Mouse (Mus musculus) E14TG2a.4 (cell line): ENCODE results near the gene Fam3b.

Experiments
- H3K27me3 ChIP-seq: 2 replicates; pipeline ENCODE4 v1.6.1; 2014; ENCODE audit warnings: low read length, control low read depth; ENCODE audit not compliant: insufficient read depth
- H3K36me3 ChIP-seq: 2 replicates; pipeline ENCODE4 v1.6.1; 2014; ENCODE audit warnings: low read length, control low read depth; ENCODE audit not compliant: insufficient read depth
- H3K4me1 ChIP-seq: replicated peaks from 2 replicates; pipeline ENCODE4 v1.6.1; 2014; ENCODE audit warnings: low read depth, low read length, control low read depth
- H3K4me3 ChIP-seq: replicated peaks from 2 replicates; pipeline ENCODE4 v1.5.1; 2014; ENCODE audit warnings: mild to moderate bottlenecking, low read length
- H3K9me3 ChIP-seq: 2 replicates; pipeline ENCODE4 v1.6.1; 2014; ENCODE audit warnings: low read length, control low read depth
- CTCF ChIP-seq: conservative IDR thresholded peaks from 2 replicates; pipeline ENCODE4 v1.5.1; 2014; ENCODE audit warnings: low read length
- NANOG ChIP-seq: IDR thresholded peaks from 2 replicates; pipeline ENCODE4 v1.6.1; 2014; ENCODE audit warnings: borderline replicate concordance, low read length, mixed read lengths
- POU5F1 ChIP-seq: IDR thresholded peaks from 2 replicates; pipeline ENCODE4 v1.6.1; 2014; ENCODE audit warnings: low read length, borderline replicate concordance

Fam3b gene

DNA sequence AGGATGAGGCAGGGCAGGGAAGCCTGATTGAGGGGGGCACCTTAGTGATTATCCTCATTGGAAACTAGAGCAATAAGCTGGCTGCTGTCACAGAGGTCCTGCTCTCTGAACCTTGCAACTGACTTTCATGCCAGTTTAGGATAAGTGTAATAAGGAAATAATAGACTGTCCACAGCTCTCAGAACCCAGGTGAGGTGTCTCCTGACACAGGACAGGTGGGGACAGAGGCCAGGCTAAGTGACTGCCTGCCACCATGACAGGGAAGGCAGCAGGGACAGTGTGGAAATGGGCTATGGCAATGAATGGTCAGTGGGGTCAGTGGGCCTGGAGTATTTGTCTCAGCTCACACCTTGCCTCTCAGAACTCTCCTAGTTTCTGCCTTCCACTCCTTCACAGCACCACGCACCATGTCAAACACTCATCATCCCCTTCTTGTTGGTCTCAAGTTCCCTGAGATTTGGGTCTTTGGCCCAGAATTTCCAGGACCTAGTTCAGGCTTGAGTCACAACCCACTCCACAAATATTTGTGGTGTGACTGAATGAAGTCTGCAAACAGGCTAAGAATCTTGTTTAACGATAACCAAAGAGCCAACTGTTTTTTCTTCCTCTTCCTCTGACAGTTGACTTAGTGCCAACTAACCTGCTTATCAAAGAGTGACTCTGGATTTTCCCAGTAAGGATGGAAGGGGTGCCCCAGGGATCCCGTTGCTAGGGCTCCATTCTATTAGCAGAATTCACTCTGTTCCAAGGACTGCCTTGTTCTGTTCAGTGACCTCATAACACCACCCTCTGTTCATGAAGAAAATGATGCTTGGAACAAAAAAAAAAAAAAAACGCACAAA lies at the start of gene Fam3b:
Gene Fam3b (minus strand): TSS at position 718 of the 842 bp plus-strand sequence.
- H3K27me3 ChIP-seq: peaks cover 23% of the 10 kb centered on the region
- TF ChIP-seq NANOG: no peak
- no peaks in the 10 kb centered on the region for H3K36me3 ChIP-seq
- no peak within 1 kb of the TSS for H3K4me3 ChIP-seq
- no peaks in the 10 kb centered on the region for H3K9me3 ChIP-seq
- peaks cover 7% of the 10 kb centered on the region; the same call in 1 of the 2 replicates for H3K4me1 ChIP-seq

DNA sequence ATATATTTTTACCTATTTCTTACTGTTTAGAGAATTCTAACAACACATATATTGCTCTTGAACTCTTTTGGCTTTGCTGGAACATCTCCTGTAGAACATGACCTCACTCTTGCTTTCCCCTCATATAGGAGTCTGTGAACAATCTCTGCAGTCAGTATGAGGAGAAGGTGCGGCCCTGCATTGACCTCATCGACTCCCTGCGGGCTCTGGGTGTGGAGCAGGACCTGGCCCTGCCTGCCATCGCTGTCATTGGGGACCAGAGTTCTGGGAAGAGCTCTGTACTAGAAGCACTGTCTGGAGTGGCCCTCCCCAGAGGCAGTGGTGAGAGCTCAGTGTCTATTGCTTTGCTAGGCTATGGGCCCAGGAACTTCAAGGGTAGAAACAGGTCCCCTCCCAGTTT lies 29.7 kb upstream of the Fam3b start:
- TF ChIP-seq CTCF: no peak
- TF ChIP-seq NANOG: no peak

DNA sequence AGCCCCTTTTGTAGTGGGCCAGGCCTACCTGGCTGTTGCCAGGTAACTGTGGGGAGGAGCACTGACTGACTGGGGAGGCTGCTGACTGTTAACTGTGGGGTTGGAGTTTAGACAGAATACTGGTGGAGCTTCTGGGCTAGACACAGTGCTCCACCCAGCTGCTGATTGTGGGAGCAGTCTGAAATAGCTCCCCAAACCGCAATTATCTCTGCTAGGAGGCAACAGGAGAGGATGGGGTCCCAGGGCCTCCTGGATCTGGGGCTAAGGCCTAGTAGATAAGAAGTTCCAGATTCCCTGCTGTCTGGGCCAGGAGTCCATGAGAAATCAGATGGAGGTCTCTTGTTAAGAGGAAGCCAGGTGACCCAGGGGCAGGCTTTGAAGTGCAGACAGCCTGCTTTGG lies 22.2 kb upstream of the Fam3b start:
- H3K4me1 ChIP-seq: peaks cover 17% of the 10 kb centered on the region; the same call in 1 of the 2 replicates
- peaks cover 4% of the 10 kb centered on the region; the same call in 1 of the 2 replicates for H3K27me3 ChIP-seq
- H3K9me3 ChIP-seq: peaks cover 7% of the 10 kb centered on the region
- TF ChIP-seq NANOG (no peak), POU5F1 (no peak), CTCF (no peak)
- no peak overlapping the region for H3K4me3 ChIP-seq
- no peaks in the 10 kb centered on the region for H3K36me3 ChIP-seq

More for the DNA sequence above, 29.7 kb upstream of the Fam3b start:
- H3K4me1 ChIP-seq: no peaks in the 10 kb centered on the region
- H3K4me3 ChIP-seq: no peak overlapping the region
- no peaks in the 10 kb centered on the region for H3K27me3 ChIP-seq
- H3K9me3 ChIP-seq: peaks cover 8% of the 10 kb centered on the region
- H3K36me3 ChIP-seq: no peaks in the 10 kb centered on the region

DNA sequence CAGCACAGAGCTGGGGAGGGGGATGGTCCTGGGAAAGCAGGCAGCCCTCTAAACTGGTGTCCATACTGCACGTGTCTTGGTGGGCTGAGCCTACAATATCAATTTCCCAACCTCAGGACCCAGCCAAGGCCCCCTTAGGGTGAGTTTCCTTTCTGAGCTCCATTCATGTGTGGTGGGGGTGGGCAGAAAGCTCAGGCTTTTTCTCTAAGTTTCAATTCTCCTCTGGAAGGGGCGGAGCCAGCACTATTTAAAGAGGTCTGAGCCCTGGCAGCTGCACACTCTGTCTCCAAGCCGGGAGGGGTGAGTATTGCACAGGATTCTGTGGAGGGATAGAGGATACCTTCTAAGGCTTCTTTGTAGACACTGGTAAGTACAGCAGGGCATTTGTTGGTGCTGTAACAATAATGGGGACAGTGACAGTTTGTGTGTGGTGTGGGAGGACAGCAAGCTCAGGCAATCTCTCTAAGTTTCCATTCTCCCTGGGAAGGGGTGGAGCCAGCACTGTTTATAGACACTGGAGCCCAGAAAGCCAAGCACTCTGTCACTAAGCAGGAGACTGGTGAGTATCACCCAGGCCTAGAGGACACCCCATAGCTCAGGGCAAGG lies 21.3 kb upstream of the Fam3b start:
- TF ChIP-seq POU5F1 (no peak), CTCF (no peak), NANOG (no peak)
- peaks cover 4% of the 10 kb centered on the region; the same call in 1 of the 2 replicates for H3K27me3 ChIP-seq
- peaks cover 17% of the 10 kb centered on the region; the same call in 1 of the 2 replicates for H3K4me1 ChIP-seq
- no peaks in the 10 kb centered on the region for H3K36me3 ChIP-seq
- no peak overlapping the region for H3K4me3 ChIP-seq
- peaks cover 9% of the 10 kb centered on the region for H3K9me3 ChIP-seq

DNA sequence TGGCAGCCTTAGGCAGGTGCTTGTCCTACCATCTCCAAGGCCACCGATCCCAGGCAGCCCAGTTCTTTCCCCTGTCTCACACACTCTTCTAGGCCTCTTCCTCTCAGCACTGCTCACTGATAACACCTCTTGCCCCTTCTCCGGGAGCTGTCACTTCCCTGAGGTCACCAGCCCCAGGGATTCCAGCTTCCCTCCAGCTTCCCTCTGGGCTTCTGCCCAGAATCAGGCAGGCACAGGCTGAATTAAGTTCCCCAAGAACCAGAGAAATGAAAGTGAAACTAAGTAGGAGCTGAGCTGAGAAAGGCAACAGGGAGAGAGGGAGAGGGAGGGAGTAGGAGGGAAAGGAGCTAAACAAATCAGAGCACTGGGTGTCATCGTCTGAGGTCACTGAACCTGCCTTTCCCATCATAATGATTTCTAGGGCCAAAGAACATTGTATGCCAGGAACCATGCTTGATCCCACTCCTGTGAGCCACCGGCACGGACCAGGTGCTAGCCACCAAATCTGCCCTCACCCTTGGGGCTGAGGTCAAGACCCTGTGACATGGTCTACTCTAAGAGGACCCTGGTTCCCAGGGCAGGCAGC lies 20.4 kb upstream of the Fam3b start:
- TF ChIP-seq CTCF (no peak), NANOG (no peak), POU5F1 (no peak)
- Histone ChIP-seq H3K4me3 (no peak overlapping the region), H3K9me3 (peaks cover 9% of the 10 kb centered on the region)

DNA sequence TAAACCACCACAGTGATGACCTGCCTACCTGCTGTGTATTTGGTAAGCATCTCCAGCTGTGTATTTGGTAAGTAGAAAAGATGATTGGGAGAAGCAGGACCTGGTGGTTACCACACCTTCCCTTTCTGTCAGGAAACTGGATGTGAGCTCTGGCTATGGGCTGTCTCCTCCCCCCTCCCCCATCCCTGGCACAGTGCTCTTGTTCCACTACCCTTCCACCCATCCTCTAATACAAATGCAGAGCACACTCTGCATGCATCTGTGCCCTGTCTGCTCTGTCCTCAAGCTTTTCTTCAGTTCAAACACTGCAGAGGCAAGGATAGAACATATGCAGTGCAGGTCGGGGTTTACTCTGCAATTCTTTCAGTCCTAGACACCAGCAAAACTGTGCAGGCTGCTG lies 19.8 kb upstream of the Fam3b start:
- no peak for TF ChIP-seq NANOG
- H3K4me1 ChIP-seq: peaks cover 17% of the 10 kb centered on the region; the same call in 1 of the 2 replicates
- no peaks in the 10 kb centered on the region for H3K36me3 ChIP-seq

More for the DNA sequence above, 20.4 kb upstream of the Fam3b start:
- Histone ChIP-seq H3K27me3 (peaks cover 4% of the 10 kb centered on the region; the same call in 1 of the 2 replicates), H3K4me1 (peaks cover 17% of the 10 kb centered on the region; the same call in 1 of the 2 replicates), H3K36me3 (no peaks in the 10 kb centered on the region)

DNA sequence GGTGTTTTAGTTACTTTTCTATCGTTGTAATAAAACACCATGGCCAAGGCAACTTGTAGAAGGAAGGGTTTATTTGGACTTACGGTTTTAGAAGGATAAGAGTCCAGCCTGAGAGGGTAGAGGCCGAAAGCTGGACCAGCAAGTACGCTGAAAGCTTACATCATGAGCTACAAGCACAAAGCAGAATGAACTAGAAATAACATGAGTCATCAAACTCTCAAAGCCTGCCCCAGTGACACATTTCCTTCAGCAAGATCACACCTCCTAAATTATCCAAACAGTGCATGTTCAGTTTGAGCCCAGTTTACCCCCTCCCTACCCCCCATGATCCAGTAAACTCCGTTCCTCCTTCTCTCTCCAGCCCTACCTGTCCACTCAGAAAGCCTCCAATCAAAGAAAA lies 19.1 kb upstream of the Fam3b start:
- H3K27me3 ChIP-seq: peaks cover 4% of the 10 kb centered on the region; the same call in 1 of the 2 replicates
- peaks cover 9% of the 10 kb centered on the region for H3K9me3 ChIP-seq
- peaks cover 17% of the 10 kb centered on the region; the same call in 1 of the 2 replicates for H3K4me1 ChIP-seq
- H3K36me3 ChIP-seq: no peaks in the 10 kb centered on the region
- no peak overlapping the region for H3K4me3 ChIP-seq
- no peak for TF ChIP-seq POU5F1
- TF ChIP-seq CTCF: no peak
- no peak for TF ChIP-seq NANOG

More for the DNA sequence above, 19.8 kb upstream of the Fam3b start:
- Histone ChIP-seq H3K9me3 (peaks cover 9% of the 10 kb centered on the region), H3K27me3 (peaks cover 4% of the 10 kb centered on the region; the same call in 1 of the 2 replicates), H3K4me3 (no peak overlapping the region)

DNA sequence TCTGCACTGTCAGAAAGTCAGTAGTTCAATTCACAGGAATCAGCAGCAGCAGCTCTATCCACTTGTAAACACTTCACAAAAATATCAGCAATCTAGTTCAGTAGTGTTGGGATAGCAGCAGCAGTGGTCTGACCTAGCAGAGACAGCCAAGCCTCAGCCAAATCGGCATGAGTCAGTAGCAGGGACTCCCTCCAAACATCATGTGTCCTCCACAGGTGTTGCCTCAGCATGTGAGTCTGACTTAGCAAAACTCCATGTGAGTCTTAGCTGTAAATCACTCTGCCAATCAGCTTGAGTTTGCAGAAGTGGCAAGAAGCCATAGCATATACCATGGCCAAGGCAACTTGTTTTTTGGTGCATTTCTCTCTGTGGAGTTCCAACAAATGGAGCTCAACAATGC lies 18.5 kb upstream of the Fam3b start:
- Histone ChIP-seq H3K27me3 (peaks cover 4% of the 10 kb centered on the region; the same call in 1 of the 2 replicates), H3K36me3 (no peaks in the 10 kb centered on the region), H3K4me1 (peaks cover 17% of the 10 kb centered on the region; the same call in 1 of the 2 replicates), H3K4me3 (no peak overlapping the region), H3K9me3 (peaks cover 9% of the 10 kb centered on the region)
- TF ChIP-seq NANOG: no peak
- TF ChIP-seq CTCF: no peak
- no peak for TF ChIP-seq POU5F1
